Mouse (Mus musculus) neural tube, embryonic 15.5 days (tissue): ENCODE data around the gene Rpl34. TPM values are rescaled to one million over a fixed set of nuclear protein-coding genes. Genes with fewer than 3 reads are reported as not detected.
A peak's percentile ranks its signal among the peaks of the same experiment; 100 is the strongest.

ENCODE experiments used
- ATAC-seq: fragments of 200-750 bp; cut with Nextera tagmentation; 2 replicates; pipeline ENCODE4 v1.8.0; 2017; ENCODE audit warnings: mild to moderate bottlenecking, moderate TSS enrichment, moderate library complexity; ENCODE audit not compliant: low FRiP score
- H3K27ac ChIP-seq: fragments of 300-500 bp; sonication (generic); replicated peaks from 2 replicates; pipeline ENCODE4 v1.5.1; 2015; ENCODE audit warnings: mild to moderate bottlenecking, inconsistent platforms
- H3K27me3 ChIP-seq: fragments of 300-500 bp; sonication (generic); replicated peaks from 2 replicates; pipeline ENCODE4 v1.6.1; 2015; ENCODE audit warnings: inconsistent platforms
- H3K36me3 ChIP-seq: fragments of 300-500 bp; sonication (generic); 2 replicates; pipeline ENCODE4 v1.6.1; 2015; ENCODE audit warnings: inconsistent platforms
- H3K4me1 ChIP-seq: fragments of 300-500 bp; sonication (generic); 2 replicates; pipeline ENCODE4 v1.6.1; 2015; ENCODE audit warnings: inconsistent platforms
- H3K4me2 ChIP-seq: fragments of 300-500 bp; sonication (generic); 2 replicates; pipeline ENCODE4 v1.6.1; 2015; ENCODE audit warnings: inconsistent platforms, mild to moderate bottlenecking, moderate library complexity
- H3K4me3 ChIP-seq: fragments of 300-500 bp; sonication (generic); replicated peaks from 2 replicates; pipeline ENCODE4 v1.5.1; 2015; ENCODE audit warnings: mild to moderate bottlenecking, inconsistent platforms
- H3K9ac ChIP-seq: fragments of 300-500 bp; sonication (generic); replicated peaks from 2 replicates; pipeline ENCODE4 v1.6.1; 2015; ENCODE audit warnings: mild to moderate bottlenecking, inconsistent platforms
- H3K9me3 ChIP-seq: fragments of 300-500 bp; sonication (generic); replicated peaks from 2 replicates; pipeline ENCODE4 v1.6.1; 2016; ENCODE audit warnings: inconsistent platforms
- WGBS: fragments of 180-500 bp; shearing (Covaris S2); methylation state at CpG from one replicate; pipeline ENCODE4 v1.1.7; 2015; ENCODE audit warnings: mixed read lengths; 5-methylcytosine and 5-hydroxymethylcytosine counted together
- polyA plus RNA-seq: library from polyadenylated mRNA; unstranded; fragments of >200 nt; fragmentation: Nextera tagmentation; extraction: Ambion mirVana; gene quantifications from 2 replicates; pipeline ENCODE4 v1.2.1, GENCODE M21; 2015

The Rpl34 gene
- polyA plus RNA-seq, result 541 and 582 TPM in 2 replicates

GRCm38 (mm10) chr3:130730189-130730653, at the start of gene Rpl34:
Rpl34 (minus strand) TSS chr3:130730398.
- Histone ChIP-seq H3K9ac (peak within 1 kb of the TSS; percentile 94), H3K9me3 (no peaks in the 10 kb centered on the region)
- 0% methylated on average over 45 of the region's 45 CpGs for WGBS

DNA sequence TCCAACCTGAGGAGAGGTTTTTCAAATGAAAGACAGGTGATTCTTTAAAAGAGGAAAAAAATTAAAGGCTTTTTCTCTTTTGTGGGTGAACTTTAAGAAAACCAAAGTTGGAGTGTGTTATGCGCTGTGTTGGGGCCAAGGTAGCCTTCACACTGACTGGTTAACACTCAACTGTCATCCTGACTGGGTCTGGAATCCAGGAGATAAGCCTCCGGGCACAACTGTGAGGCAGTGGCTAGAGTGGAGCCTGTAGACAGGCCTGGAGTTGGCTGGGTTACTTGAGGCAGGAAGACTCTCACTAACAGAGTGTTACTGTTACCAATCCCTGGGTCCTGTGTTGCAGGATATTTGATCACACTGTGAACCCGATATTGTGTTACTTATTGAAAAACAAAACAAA, 38.0 kb upstream of the Rpl34 start:
- no peak overlapping the region for H3K9ac ChIP-seq
- H3K36me3 ChIP-seq, result no peaks in the 10 kb centered on the region
- no peaks in the 10 kb centered on the region for H3K9me3 ChIP-seq
- WGBS, result 94% methylated on average over 3 of the region's 3 CpGs
- H3K4me1 ChIP-seq, result no peaks in the 10 kb centered on the region
- H3K4me2 ChIP-seq, result no peak overlapping the region
- no peak overlapping the region for H3K4me3 ChIP-seq
- ATAC-seq, result no peak
- no peaks in the 10 kb centered on the region for H3K27me3 ChIP-seq
- H3K27ac ChIP-seq, result no peak overlapping the region

More at GRCm38 (mm10) chr3:130730189-130730653, at the start of gene Rpl34:
- H3K27me3 ChIP-seq, result no peaks in the 10 kb centered on the region
- ATAC-seq, result peak; percentile 99
- H3K36me3 ChIP-seq, result peaks cover 34% of the 10 kb centered on the region
- H3K4me1 ChIP-seq, result peaks cover 22% of the 10 kb centered on the region
- H3K4me3 ChIP-seq, result peak within 1 kb of the TSS; percentile 93
- peak within 1 kb of the TSS; percentile 74 for H3K4me2 ChIP-seq
- peak within 1 kb of the TSS; percentile 85 for H3K27ac ChIP-seq

GRCm38 (mm10) chr3:130764091-130764490, 33.9 kb upstream of the Rpl34 start:
- no peak for ATAC-seq
- Histone ChIP-seq H3K4me2 (no peak overlapping the region), H3K4me1 (no peaks in the 10 kb centered on the region), H3K27ac (no peak overlapping the region), H3K9me3 (no peaks in the 10 kb centered on the region), H3K9ac (no peak overlapping the region), H3K4me3 (no peak overlapping the region), H3K36me3 (no peaks in the 10 kb centered on the region), H3K27me3 (no peaks in the 10 kb centered on the region)
- WGBS, result 84% methylated on average over 5 of the region's 5 CpGs

- Histone ChIP-seq H3K27me3 (no peaks in the 10 kb centered on the region), H3K4me2 (no peak overlapping the region), H3K4me3 (no peak overlapping the region), H3K9me3 (no peaks in the 10 kb centered on the region), H3K9ac (no peak overlapping the region), H3K27ac (no peak overlapping the region), H3K36me3 (no peaks in the 10 kb centered on the region), H3K4me1 (peaks cover 10% of the 10 kb centered on the region; the same call in 1 of the 2 replicates)
- no peak for ATAC-seq
- 64% methylated on average over 24 of the region's 24 CpGs for WGBS
Measured at GRCm38 (mm10) chr3:130760711-130761435, 30.7 kb upstream of the Rpl34 start.

- Histone ChIP-seq H3K4me3 (no peak overlapping the region), H3K9me3 (no peaks in the 10 kb centered on the region), H3K4me1 (peaks cover 10% of the 10 kb centered on the region; the same call in 1 of the 2 replicates), H3K9ac (no peak overlapping the region), H3K4me2 (0 out of 2 replicates have a peak overlapping the region, but pooled peaks have one; percentile 3), H3K27me3 (no peaks in the 10 kb centered on the region), H3K36me3 (no peaks in the 10 kb centered on the region), H3K27ac (no peak overlapping the region)
- ATAC-seq, result no peak
- WGBS, result 25% methylated on average over 15 of the region's 15 CpGs
Measured at GRCm38 (mm10) chr3:130758157-130758841, 28.1 kb upstream of the Rpl34 start.

DNA sequence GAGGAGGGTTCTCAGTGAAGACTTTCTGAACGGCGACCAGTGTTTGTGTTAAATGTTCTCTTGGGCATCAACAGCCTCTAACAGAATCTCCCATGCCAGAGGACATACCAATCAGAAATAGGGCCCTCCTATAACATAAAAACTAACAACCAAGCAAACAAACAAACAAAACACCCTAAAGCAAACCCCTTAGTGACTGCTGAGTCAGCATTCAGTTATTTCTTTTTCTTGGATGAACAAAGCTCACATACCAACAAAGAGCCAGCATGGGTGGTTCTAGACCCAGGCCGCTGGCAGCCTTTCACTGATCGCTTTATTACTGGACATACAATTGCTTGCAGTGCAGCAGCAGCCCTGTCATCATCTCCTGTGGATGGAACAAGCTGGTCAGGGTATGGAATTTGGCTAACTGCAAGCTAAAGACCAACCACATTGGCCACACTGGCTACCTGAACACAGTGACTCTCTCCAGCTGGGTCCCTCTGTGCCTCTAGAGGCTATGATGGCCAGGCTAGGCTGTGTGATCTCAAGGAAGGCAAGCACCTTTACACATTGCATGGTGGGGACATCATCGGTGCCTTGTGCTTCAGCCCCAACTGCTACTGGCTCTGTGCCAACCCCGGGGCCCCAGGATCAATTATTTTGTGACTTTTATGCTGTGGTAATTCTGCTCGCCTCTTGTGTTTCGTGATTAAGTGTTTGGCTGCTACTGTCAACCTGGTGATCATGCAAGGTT, 27.1 kb upstream of the Rpl34 start:
- H3K4me3 ChIP-seq, result no peak overlapping the region
- H3K9me3 ChIP-seq, result no peaks in the 10 kb centered on the region
- WGBS, result 55% methylated on average over 8 of the region's 8 CpGs
- ATAC-seq, result no peak
- no peak overlapping the region for H3K27ac ChIP-seq
- no peak overlapping the region for H3K4me2 ChIP-seq
- peaks cover 10% of the 10 kb centered on the region; the same call in 1 of the 2 replicates for H3K4me1 ChIP-seq
- no peaks in the 10 kb centered on the region for H3K36me3 ChIP-seq
- H3K27me3 ChIP-seq, result no peaks in the 10 kb centered on the region
- no peak overlapping the region for H3K9ac ChIP-seq

DNA sequence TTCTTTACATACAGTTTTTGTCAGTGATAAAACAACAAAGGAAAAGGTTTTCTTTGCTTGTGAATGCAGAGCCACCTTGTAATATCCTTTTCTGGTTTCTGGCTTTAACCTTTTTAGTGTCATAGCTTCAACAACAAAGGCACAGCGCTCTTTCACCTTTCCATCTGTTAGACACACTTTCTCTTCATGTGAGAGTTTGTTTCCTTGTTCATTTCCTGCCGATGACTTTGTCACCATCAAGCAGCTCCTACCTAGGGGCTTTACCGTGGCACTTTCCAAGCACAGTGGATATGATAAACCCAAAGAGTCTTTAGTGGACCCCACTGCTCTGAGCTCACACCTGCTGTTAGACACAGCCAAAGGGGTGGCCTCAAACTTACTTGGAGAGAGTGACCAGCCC, 19.0 kb upstream of the Rpl34 start:
- no peaks in the 10 kb centered on the region for H3K36me3 ChIP-seq
- no peaks in the 10 kb centered on the region for H3K27me3 ChIP-seq
- no peak overlapping the region for H3K4me2 ChIP-seq
- no peak overlapping the region for H3K4me3 ChIP-seq
- no peak overlapping the region for H3K9ac ChIP-seq
- H3K4me1 ChIP-seq, result no peaks in the 10 kb centered on the region
- WGBS, result 94% methylated on average over 3 of the region's 3 CpGs
- ATAC-seq, result no peak
- H3K27ac ChIP-seq, result no peak overlapping the region
- H3K9me3 ChIP-seq, result no peaks in the 10 kb centered on the region; the same call in 1 of the 2 replicates

GRCm38 (mm10) chr3:130746673-130747619, 16.7 kb upstream of the Rpl34 start:
- Histone ChIP-seq H3K4me2 (no peak overlapping the region), H3K4me3 (no peak overlapping the region), H3K27me3 (no peaks in the 10 kb centered on the region), H3K4me1 (no peaks in the 10 kb centered on the region), H3K36me3 (no peaks in the 10 kb centered on the region), H3K9me3 (no peaks in the 10 kb centered on the region; the same call in 1 of the 2 replicates), H3K27ac (no peak overlapping the region), H3K9ac (no peak overlapping the region)
- no peak for ATAC-seq
- WGBS, result 31% methylated on average over 10 of the region's 10 CpGs

DNA sequence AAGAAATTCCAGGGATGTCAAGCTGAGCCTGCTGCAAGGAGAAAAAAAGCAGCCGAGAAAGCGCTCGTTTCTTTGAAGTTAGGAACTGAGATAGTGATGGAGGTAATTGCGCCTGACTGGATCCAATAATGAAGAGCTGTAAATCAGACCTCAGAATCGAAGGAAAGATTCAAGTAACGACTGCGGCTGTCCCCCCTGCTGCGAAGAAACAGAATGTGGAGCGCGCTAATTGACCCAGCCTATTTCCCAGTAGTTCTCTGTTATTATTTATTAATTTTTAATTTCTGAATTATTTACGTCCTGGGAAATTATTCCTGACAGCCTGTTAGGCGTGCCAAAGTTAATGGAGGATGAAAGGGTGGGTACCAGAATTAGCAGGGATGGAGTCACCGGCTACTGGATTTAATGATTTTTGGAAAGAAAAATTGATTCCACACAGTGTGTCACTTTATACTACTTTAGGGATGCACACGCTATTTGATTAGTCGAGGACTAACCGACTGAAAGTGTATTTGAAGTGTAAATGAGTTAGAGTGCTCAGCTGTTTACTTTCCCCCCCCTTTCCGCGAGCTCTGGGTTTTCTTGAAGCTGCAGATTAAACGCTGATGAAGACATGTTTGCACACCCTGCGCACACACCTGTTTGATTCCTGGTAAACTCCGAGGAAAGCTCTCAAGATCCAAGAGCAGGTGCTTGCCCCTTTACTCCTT, 7.6 kb upstream of the Rpl34 start:
- Histone ChIP-seq H3K4me3 (no peak overlapping the region), H3K4me1 (peaks cover 11% of the 10 kb centered on the region), H3K27ac (no peak overlapping the region), H3K9ac (no peak overlapping the region), H3K27me3 (no peaks in the 10 kb centered on the region), H3K9me3 (no peaks in the 10 kb centered on the region), H3K4me2 (peak overlapping the region; percentile 27), H3K36me3 (no peaks in the 10 kb centered on the region)
- ATAC-seq, result peak; percentile 60
- 14% methylated on average over 21 of the region's 21 CpGs for WGBS

DNA sequence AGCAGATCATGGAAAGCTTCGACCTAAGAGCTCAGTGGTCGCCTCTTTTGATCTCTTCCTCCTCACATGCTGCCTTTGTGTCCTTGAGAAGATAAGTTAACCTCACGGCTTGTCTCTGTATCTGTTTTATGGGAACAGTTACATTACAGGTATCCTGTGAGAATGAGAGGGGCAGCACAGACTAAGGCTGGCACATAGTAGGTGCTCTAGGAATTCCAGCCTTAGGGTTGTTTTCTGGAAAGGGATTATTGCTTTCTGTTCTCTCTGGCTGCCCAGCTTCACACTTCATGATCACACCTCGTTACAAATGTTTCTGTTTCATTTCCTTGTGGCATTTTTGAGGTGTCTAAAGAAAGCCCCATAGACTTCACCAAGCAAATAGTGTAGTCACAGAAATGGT, 6.6 kb upstream of the Rpl34 start:
- H3K9ac ChIP-seq, result no peak overlapping the region
- 59% methylated on average over 4 of the region's 4 CpGs for WGBS
- H3K4me2 ChIP-seq, result no peak overlapping the region
- H3K4me1 ChIP-seq, result peaks cover 11% of the 10 kb centered on the region
- no peak overlapping the region for H3K27ac ChIP-seq
- no peaks in the 10 kb centered on the region for H3K9me3 ChIP-seq
- no peak for ATAC-seq
- no peaks in the 10 kb centered on the region for H3K27me3 ChIP-seq
- H3K4me3 ChIP-seq, result no peak overlapping the region
- H3K36me3 ChIP-seq, result no peaks in the 10 kb centered on the region
